Mouse (Mus musculus): ENCODE results near the gene Lenep. TPM values are rescaled to one million over a fixed set of nuclear protein-coding genes. Genes with fewer than 3 reads are reported as not detected.

Gene Lenep
- total RNA-seq, 2 experiments from 2014 or later = 3.0 TPM; not detected in 1

GRCm38 (mm10) chr3:89394006-89394893 lies 8.3 kb downstream of the Lenep start, which contains the start of gene Zbtb7b:
Gene Zbtb7b (minus strand): TSS chr3:89394776.
- DNase-seq (ENCODE audit: low spot score in 2 of 2) = peak; percentile 51 to 56
- intact Hi-C loops (cut with DNase I) = no loop called here

GRCm38 (mm10) chr3:89393605-89394004 lies 9.0 kb downstream of the Lenep start:
- DNase-seq (ENCODE audit: low spot score in 2 of 2) = peak; percentile 92 to 98
- intact Hi-C loops (cut with DNase I) = no loop called here

- intact Hi-C loops (cut with DNase I) = no loop called here
- no peak for DNase-seq (ENCODE audit: low spot score in 2 of 2)
Measured at GRCm38 (mm10) chr3:89392871-89393311, 9.7 kb downstream of the Lenep start.

- intact Hi-C loops (cut with DNase I) = no loop called here
- DNase-seq (ENCODE audit: low spot score in 2 of 2) = no peak
Measured at GRCm38 (mm10) chr3:89391663-89392511, 10.7 kb downstream of the Lenep start.

GRCm38 (mm10) chr3:89390699-89391662 lies 11.6 kb downstream of the Lenep start:
- no peak for DNase-seq (ENCODE audit: low spot score in 2 of 2)
- intact Hi-C loops (cut with DNase I) = no loop called here

GRCm38 (mm10) chr3:89390111-89390515 lies 12.5 kb downstream of the Lenep start:
- intact Hi-C loops (cut with DNase I) = no loop called here
- DNase-seq (ENCODE audit: low spot score in 2 of 2) = no peak

- intact Hi-C loops (cut with DNase I) = no loop called here
- DNase-seq (ENCODE audit: low spot score in 2 of 2) = peak in 1 of 2 experiments; percentile 50
Measured at GRCm38 (mm10) chr3:89388901-89389740, 13.5 kb downstream of the Lenep start.

GRCm38 (mm10) chr3:89388134-89388881 lies 14.3 kb downstream of the Lenep start:
- intact Hi-C loops (cut with DNase I) = no loop called here
- peak in 1 of 2 experiments; percentile 35 for DNase-seq (ENCODE audit: low spot score in 2 of 2)

GRCm38 (mm10) chr3:89387632-89388031 lies 15.0 kb downstream of the Lenep start:
- DNase-seq (ENCODE audit: low spot score in 2 of 2) = no peak
- intact Hi-C loops (cut with DNase I) = no loop called here

GRCm38 (mm10) chr3:89386438-89387420 lies 15.9 kb downstream of the Lenep start:
- intact Hi-C loops (cut with DNase I) = no loop called here
- DNase-seq (ENCODE audit: low spot score in 2 of 2) = no peak

GRCm38 (mm10) chr3:89385451-89385850 lies 17.1 kb downstream of the Lenep start:
- DNase-seq (ENCODE audit: low spot score in 2 of 2) = no peak
- intact Hi-C loops (cut with DNase I) = no loop called here

GRCm38 (mm10) chr3:89384331-89385076 lies 18.1 kb downstream of the Lenep start:
- DNase-seq (ENCODE audit: low spot score in 2 of 2) = no peak
- intact Hi-C loops (cut with DNase I) = no loop called here

GRCm38 (mm10) chr3:89383651-89384255 lies 18.8 kb downstream of the Lenep start:
- DNase-seq (ENCODE audit: low spot score in 2 of 2) = no peak
- intact Hi-C loops (cut with DNase I) = no loop called here

GRCm38 (mm10) chr3:89382950-89383349 lies 19.6 kb downstream of the Lenep start:
- intact Hi-C loops (cut with DNase I) = no loop called here
- DNase-seq (ENCODE audit: low spot score in 2 of 2) = no peak

- intact Hi-C loops (cut with DNase I) = no loop called here
- DNase-seq (ENCODE audit: low spot score in 2 of 2) = no peak
Measured at GRCm38 (mm10) chr3:89382033-89382882, 20.3 kb downstream of the Lenep start.

All from left cerebral cortex, postnatal 25 days (tissue).